Mouse (Mus musculus) kidney, adult 18-20 months (tissue): ENCODE measurements around the gene Eftud2.

Source experiments
- DNase-seq: peaks from one replicate; pipeline ENCODE4 v3.0.0; 2021

Gene Eftud2

GRCm38 (mm10) chr11:102874801-102875334 is 5.9 kb downstream of the Eftud2 start:
- DNase-seq: no peak

DNA sequence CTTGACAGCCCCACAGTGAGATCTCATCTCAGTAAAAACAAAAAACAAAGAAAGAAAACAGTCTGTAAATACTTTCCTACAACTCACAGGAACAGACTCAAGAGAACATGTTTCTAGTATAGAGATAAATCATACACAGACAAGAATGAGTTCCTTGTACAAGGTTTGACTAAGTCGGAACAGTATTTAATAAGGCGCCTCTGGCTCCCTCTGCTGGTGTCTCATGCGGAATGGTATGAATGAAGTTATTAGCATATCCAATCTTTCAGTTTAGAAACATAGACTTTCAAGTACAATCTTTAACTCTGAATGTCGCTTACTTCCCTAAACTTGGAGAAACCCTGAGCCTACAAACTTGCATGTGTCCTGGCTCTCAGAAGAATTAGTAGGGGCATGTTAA is 16.5 kb downstream of the Eftud2 start:
- peak; percentile 76 for DNase-seq

- no peak for DNase-seq
Measured at GRCm38 (mm10) chr11:102859933-102860332, 20.9 kb downstream of the Eftud2 start.

DNA sequence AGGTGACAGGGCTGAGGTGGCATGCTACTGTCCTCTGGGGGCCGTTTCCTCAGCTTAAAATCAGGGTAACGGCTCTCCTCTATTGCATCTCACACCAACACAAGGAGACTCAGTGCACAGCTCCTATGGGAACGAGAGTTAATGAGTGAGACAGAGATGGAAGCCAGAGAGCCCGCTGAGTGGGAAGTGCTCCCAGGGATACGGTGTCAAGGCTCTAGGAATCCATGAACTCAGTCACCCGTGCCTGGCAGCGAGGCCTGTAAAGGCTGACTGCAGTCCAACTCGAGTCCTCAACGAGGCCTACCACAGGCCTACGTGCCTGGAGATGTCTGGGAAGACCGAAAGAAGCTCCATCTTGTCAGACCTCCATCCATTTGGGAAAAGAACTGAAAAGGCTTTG is 21.8 kb downstream of the Eftud2 start:
- DNase-seq: no peak

- DNase-seq: no peak
Measured at GRCm38 (mm10) chr11:102855941-102856340, 24.8 kb downstream of the Eftud2 start.

DNA sequence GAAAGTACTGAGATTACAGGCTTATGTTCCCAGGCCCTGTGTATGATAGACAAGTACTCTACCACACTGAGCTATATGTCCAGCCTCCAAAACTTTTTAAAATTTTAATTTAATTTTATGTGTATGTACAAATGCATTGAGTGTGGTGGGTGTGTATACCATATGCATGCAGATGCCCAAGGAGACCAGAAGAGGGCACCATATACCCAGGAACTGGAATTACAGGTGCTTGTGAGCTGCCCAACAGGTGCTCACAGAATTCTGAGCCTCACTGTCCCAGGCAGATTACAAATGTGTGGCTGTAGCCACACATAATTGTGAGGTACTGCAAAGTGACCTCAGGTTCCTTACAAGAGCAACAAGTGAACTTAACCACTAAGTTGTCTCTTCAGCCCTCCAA is 27.0 kb downstream of the Eftud2 start:
- DNase-seq: no peak

- DNase-seq: peak; percentile 73
Measured at GRCm38 (mm10) chr11:102851883-102852282, 28.9 kb downstream of the Eftud2 start.

- DNase-seq: no peak
Measured at GRCm38 (mm10) chr11:102845926-102846325, 34.9 kb downstream of the Eftud2 start.

- DNase-seq: no peak
Measured at GRCm38 (mm10) chr11:102838616-102839150, 42.1 kb downstream of the Eftud2 start.

DNA sequence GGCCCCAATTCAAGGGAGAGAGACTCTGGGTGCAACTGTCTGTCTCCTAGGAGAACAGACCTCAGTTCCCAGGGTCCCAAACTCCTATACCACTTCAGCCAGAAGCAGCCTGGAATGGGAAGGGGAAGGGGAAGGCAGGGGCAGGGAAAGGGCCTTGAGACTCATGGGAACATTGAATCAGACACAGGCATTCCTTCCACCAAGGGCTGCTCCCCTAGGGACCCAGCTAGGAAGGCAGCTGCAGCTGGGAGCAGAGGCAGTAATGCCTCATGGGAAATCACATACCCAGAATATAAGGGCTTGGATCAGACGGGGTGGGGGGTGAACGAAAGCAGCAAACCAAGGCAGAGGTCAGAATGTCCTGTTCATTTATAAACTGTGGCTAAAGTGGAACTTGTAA is 42.7 kb downstream of the Eftud2 start:
- no peak for DNase-seq

- DNase-seq: no peak
Measured at GRCm38 (mm10) chr11:102837385-102837784, 43.4 kb downstream of the Eftud2 start.

DNA sequence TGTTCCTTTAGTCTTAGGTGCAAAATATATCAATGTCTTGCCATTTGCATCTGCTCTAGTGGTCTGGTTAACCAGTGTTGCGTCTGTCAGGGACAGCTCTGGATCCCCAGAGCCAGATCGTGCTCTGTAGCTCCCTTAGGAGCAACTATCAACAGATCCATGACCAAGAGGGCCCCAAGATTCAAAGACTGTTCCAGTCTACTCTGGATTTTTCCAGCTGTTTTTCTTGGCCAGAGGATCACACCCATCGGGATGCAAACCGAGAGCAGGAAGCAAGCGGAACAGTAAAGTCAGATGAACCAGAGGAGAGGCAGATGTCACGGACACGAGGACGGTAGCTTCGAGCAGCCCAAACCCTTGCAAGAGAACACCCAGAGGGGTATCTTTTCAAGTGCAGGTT is 44.6 kb downstream of the Eftud2 start:
- no peak for DNase-seq

- no peak for DNase-seq
Measured at GRCm38 (mm10) chr11:102835549-102835948, 45.2 kb downstream of the Eftud2 start, which contains the start of gene Higd1b. Higd1b (plus strand) TSS chr11:102835849.

DNA sequence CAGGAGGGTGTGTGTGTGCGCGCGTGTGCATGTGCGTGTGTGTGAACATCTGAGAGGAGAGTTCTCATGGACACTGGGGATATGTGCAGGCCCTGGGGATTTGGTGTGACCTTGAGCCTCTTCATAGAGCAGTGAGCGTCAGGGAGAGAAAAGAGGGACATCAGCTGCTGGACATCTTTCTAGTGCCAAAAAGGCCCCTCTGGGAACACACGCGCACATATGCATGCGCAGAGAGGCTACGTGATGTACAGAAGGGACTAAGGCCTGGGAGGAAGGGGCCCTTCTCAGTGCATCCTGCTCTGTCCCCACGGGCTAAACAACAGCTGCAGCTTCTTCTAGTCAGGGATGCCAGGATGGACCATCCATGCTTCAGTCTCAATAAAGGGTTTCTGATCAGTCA is 46.6 kb downstream of the Eftud2 start:
- DNase-seq: no peak

- no peak for DNase-seq
Measured at GRCm38 (mm10) chr11:102832700-102833297, 48.0 kb downstream of the Eftud2 start.

GRCm38 (mm10) chr11:102830276-102830675 is 50.5 kb downstream of the Eftud2 start:
- DNase-seq: no peak

GRCm38 (mm10) chr11:102827097-102827496 is 53.7 kb downstream of the Eftud2 start:
- no peak for DNase-seq

DNA sequence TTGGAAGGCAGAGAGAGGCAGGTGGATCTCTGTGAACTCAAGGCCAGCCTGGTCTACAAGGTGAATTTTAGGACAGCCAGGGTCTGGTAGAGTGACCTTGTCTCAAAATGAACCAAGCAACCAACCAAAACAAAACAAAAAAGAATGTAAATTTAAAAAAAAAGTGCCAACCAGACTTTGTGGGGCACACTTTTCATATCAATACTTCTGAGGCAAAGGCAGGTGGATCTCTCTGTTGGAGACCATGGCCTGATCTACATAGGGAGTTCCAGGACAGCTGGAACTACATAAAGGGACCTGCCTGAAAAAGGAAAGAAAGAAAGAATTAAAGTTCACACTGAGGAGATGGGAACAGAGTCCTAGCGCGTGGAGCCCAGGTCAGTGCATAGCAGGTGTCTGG is 54.3 kb downstream of the Eftud2 start:
- DNase-seq: no peak

DNA sequence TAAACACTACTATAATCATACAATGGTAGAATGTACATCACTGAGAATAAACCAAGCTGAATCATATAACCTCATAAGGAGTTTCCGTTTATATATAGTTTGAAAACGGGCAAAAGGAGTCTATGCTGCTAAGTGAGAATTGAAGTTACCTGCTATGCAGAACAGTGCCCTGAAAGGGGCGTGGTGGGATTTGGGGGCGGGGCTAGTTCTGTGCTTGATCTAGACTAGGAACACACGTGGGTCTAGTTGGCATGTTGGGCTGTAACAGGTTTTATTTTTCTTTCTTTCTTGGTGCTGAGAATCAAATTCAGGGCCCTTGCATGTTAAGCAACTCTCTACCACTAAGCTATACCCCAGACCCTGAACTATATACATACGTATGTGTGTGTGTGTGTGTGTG is 59.6 kb downstream of the Eftud2 start:
- no peak for DNase-seq

DNA sequence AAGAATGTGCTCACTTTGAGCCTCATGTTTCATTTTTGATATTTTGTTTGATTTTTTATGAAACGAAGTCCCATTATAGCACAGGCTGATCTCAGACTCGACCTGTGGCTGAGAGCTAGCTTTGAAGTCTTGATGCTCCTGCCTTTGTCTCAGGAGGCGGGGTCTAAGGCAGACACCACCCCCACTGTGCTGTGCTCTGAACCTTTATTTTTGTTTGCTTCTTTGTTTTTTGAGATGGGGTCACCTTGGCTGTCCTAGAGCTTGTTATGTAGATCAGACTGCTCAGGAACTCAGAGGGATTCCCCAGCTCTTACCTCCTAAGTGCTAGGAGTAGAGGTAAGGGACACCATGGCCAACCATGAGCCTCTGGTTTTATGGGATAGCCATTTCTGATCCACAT is 60.4 kb downstream of the Eftud2 start:
- no peak for DNase-seq

DNA sequence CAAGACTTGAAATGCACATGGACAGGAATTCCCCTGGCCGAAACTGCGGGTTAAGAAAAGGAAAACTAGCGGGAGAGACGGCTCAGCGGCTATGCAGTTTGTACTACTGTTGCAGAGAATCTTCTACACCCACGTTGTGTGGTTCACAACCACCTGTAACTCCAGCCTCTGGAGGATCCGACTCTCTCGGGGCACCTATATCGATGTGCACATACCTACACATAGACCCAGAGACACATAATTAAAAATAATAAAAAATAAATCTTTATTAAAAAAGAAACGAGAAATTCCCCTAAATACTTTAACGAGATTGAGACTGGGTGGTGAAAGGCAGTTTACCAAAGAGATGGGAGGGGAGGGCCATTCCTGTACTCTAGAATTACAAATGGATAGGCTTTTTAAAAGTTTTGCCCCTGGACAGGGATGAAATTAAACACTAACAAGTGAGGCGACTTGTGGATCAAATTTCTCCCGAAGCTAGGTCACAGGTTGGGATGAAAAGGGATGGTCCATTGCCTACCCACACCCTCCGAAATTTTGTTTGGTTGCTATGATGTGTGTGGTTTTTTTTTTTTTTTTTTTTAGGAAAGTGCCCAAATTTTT is 60.9 kb downstream of the Eftud2 start:
- DNase-seq: no peak

DNA sequence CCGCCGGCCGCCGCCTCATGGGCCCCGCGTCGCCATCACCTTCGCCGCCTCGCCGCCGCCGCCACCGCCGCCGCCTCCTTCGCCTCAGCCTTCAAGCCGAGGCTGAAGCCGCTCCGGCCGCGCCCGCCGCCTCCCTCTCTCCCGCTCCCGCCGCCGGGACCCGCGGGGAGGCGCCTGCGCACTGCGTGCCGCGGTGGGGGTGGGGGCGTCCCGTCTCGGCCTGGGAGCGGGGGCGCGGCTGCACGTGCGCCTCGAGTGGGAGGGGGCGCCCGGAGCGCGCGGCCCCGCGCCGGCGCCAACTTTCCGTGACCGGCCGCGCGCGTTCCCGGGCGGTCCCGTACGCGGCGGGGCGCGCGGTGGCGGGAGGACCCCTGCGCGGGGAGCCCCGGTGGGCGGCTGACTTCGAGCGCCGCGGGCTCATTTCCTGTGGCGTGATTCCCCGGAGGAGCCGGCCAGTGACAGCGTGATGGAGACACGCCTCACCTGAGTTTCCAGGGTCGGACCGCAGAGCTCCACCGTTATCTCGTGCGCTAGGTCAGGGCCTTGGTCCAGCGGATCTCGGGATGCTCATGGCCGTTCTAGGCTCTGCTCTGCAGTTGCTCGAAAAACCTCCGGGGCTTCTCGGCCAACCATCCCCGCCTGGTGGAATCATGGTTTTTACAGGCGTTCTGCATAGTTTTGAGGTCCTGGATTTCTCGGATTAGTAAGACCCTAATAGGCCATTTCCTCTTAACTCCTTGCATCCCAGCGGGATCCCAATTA is 61.6 kb downstream of the Eftud2 start, which contains the start of gene Gjc1:
Gene Gjc1 (minus strand): TSS at position 680 of the 762 bp plus-strand sequence.
- peak; percentile 53 for DNase-seq
